Mouse (Mus musculus) thymus, postnatal 0 days (tissue): ENCODE results near the gene Rcsd1. TPM values are rescaled to one million over a fixed set of nuclear protein-coding genes. Genes with fewer than 3 reads are reported as not detected.

Experiments
- DNase-seq: peaks from one replicate; pipeline ENCODE4 v3.0.0-alpha.2; 2015; ENCODE audit warnings: low spot score
- polyA plus RNA-seq: library from polyadenylated mRNA; unstranded; fragments of >200 nt; fragmentation: Nextera tagmentation; extraction: Ambion mirVana; gene quantifications from 2 replicates; pipeline ENCODE4 v1.2.1, GENCODE M21; 2015

Rcsd1 gene
- polyA plus RNA-seq, 1 experiment from 2014 or later, result 236 TPM

- DNase-seq, result no peak
These were observed 46.9 kb downstream of the Rcsd1 start for GRCm38 (mm10) chr1:165662426-165663192.

GRCm38 (mm10) chr1:165661725-165662124, 47.8 kb downstream of the Rcsd1 start:
- DNase-seq, result no peak

DNA sequence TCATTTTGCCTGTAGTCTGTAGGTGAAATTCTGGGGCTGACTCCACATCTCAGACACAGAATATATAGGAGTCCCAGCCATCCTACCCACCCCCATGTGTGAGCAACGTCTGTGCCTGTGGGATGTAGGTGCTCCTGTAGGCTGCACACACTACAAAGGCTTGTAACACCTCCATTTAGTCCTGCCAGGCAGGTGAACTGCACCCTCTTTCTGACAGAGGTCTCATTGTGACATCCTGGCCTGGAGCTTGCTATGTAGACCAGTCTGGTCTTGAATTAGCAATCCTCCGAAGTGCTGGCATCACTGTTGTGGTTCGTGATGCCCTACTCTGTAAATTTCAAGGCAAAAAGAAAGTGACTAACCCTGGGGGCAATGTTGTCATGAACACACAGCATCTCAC, 48.4 kb downstream of the Rcsd1 start:
- DNase-seq, result no peak

GRCm38 (mm10) chr1:165660774-165661173, 48.8 kb downstream of the Rcsd1 start:
- DNase-seq, result peak; percentile 71

DNA sequence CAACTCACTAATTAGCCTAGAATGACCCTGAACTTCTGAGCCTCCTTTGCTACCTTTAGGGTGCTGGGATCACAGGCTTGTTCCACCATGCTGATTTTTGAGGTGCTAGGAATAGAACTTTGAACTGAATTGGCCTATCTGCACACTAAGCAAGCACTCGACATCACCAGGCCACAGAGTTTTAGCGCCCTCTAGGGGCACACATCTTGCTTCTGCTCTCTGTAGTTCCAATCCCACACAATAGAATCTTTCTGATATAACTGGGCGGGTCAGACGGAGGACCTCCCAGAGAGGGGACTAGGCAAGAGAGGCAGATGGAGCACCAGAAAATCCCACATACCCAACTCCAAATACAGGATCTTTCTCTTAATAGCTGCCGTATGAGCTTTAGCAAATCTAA, 51.0 kb downstream of the Rcsd1 start:
- DNase-seq, result peak; percentile 71

DNA sequence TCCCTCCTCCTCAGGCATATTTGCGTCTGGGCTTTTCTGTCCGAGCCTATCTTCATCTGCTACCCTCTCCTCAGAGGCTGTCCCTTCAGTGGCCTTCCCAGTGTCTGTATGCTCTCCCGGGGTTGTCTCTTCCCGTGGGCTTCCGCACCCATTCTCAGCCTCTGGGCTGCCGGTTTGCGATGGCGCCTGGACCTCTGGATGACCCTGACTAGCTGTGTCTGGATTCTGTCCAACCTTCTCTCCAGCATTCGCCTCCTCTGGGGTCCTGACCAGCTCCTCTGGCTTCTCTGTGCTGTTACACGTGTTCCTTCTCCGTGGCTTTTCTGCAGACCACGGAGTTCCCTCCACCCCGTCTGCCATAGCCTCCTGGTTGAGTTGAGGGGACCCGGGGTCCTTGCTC, 54.1 kb downstream of the Rcsd1 start:
- DNase-seq, result no peak

GRCm38 (mm10) chr1:165655022-165655421, 54.5 kb downstream of the Rcsd1 start:
- peak; percentile 47 for DNase-seq

- no peak for DNase-seq
These were observed 56.3 kb downstream of the Rcsd1 start for GRCm38 (mm10) chr1:165653126-165653885.

- DNase-seq, result no peak
These were observed 57.0 kb downstream of the Rcsd1 start for GRCm38 (mm10) chr1:165652507-165652906.

DNA sequence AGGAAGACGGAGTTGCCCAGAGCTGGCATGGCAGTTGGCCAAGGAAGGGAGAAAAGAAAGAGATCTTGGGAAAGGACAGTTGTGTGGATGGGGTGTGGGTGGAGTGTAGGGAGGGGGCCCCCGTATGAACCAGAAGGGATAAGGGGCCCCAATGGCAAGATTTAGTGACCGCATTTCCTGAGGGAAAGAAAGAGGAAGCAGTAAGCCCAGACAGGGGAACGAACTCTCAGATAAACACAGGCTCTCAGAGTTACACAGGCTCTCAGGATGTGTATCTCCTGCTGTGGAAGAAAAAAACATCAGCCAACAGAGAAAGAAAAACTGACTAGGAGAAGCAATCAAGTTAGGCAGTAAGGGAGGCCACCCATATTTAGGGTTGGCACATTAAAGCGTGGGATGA, 58.4 kb downstream of the Rcsd1 start:
- DNase-seq, result no peak

DNA sequence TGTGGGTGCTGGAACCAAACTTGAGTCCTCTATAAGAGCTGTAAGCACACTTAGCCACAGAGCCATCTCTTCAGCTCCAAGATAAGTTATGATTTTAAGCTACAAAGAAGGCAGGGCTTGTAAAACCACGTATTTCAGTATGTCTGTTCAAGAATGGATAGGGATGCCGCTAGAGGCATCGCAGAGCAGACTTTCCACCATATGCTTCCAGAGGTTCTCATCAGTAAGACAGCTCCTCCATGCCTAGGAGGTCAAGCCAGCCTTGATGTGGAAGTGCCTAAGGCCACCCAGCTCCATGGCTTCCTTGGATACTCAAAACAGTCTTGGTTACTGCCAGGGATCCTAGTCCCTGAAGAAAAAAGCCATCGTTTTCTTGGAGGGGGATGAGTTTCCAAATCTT, 64.5 kb downstream of the Rcsd1 start:
- DNase-seq, result no peak

GRCm38 (mm10) chr1:165643735-165644134, 65.8 kb downstream of the Rcsd1 start:
- no peak for DNase-seq

DNA sequence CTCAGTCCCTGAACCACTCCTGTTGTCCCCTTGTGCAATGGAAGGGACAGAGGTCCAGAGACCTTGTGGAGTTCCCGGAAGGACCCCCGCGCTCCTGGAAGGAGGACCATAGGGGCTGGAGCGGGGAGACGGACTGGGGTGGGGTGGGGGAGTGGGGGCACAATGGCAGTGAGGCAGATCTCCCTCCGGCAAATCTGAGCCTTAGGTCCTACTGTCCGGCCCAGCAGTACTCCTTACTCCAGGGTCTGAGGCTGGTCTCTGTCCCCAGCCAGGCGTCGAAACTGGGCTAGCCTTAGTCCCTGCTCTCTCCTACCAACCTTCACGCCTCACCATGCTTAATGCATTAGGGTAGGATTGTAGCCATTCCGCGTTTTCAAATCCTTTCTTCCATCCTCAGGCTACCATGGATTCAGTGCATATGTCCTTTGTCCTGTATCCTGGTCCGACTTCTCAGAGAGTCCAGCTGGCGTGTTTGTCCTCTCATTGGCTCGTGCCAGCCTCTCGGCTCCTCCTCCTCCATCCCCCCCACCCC, 66.7 kb downstream of the Rcsd1 start:
- DNase-seq, result no peak

GRCm38 (mm10) chr1:165641786-165642771, 67.5 kb downstream of the Rcsd1 start:
- peak; percentile 85 for DNase-seq

- peak; percentile 90 for DNase-seq
These were observed 68.2 kb downstream of the Rcsd1 start for GRCm38 (mm10) chr1:165641271-165641771.

GRCm38 (mm10) chr1:165636289-165636688, 73.3 kb downstream of the Rcsd1 start:
- DNase-seq, result no peak

DNA sequence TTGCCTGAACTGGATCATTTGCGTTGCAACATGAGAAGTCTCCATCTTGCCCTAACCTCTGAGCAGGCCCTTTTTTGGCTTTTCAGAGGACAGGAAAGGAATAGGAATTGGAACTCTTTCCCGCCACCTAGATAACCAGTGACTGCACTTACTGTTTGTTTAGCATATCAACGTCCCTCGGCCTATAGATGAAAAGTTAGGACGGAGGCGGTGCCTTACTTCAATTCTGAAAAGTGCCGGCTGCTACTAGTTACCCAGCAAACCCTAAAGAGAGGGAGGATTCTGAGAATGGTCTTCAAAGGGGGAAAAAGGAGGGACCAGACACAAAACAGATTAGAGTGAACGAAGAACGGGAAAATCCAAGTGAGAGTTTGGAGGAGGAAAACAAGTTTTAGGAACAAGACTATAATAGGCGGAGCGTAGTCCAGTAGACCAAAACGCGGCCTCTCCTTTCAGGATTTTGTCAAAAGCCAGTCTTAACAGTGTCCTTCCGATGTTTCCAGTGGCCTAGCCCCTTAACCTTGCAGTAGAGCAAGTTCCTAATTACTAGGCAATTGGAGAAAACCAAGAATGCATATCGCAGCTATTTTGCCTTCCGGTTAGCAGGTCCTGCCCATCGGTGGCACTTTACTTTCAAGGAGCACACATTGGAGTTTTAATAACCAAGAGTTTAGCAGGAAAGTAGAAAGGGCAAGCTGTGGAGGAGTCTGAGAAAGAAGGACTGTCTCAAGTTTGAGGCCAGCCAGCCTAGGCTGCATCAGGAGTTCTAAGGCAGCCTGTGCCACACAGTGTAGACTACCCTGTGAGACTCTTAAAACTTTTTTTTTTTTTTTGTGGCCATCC, 74.3 kb downstream of the Rcsd1 start:
- DNase-seq, result no peak

DNA sequence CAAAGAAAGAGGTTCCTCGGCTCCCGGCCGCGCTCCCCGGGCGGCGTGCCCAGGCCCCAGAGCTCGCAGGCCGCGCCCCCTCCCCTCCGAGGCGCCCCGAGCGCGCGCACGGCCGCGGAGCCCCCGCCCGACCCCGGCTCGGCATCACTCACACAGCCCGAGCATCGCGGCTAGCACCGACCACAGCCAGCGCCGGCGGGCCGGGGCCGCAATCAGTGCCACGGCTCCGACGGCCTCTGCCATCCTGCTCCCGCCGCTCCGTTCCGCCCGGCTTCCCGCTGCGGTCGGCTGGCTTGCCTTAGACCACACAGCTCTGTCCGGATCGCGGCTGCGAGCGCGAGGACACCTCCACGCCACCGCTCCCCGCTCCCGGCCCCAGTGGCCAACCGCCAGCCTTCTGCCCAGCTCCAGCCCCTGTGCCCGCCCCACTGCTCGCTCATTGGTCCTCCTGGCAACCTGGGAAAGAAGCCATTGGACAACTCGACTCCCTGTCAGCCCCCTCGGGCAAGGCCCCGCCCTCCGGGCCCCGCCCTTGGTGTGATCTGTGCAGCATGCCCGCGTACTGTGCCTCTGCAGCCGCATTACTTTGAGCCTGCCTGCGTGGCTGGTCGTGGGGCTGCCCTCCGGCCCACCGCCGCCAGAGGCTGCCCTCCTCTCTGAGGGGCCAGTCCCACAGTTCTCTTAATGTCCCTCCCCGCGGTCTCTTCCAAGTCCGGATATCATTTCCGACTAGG, 75.2 kb downstream of the Rcsd1 start, which contains the start of gene Mpzl1:
Gene Mpzl1, minus strand, starts transcription at position 388 of the 734 bp plus-strand sequence.
- peak; percentile 92 for DNase-seq

DNA sequence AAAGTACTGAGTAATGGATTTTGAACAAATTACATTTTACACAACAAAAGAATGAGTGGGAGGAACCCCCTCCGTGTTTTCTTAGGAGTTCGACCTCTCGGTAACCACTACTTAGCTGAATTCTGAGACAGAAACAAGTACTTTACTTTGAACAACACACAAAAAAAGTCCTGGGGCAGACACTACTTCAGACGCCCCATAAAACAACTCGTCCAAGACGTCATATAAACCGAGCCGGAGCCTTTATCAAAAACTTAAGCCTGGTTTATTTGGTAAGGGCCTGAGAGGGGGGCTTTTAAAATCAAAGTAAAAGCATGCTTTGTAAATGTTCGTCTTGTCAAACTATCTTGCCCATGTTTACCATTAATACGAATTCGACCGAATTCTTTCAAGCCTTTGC, 76.2 kb downstream of the Rcsd1 start:
- DNase-seq, result no peak
